Mouse (Mus musculus) large intestine, adult 2 months (tissue): ENCODE results near the gene Spata31d1c. TPM values are rescaled to one million over a fixed set of nuclear protein-coding genes. Genes with fewer than 3 reads are reported as not detected.

ENCODE experiments used
- DNase-seq: peaks from one replicate; pipeline ENCODE4 v3.0.0-alpha.2; 2012; ENCODE audit warnings: low read depth, low spot score
- WGBS: fragments of 180-500 bp; shearing (Covaris S2); methylation state at CpG from one replicate; pipeline ENCODE4 v1.1.7; 2018; 5-methylcytosine and 5-hydroxymethylcytosine counted together
- polyA plus RNA-seq: library from polyadenylated mRNA; depleted of rRNA; stranded (reverse); fragments of >200 nt; gene quantifications from 2 replicates; pipeline ENCODE4 v1.2.3, GENCODE M21; 2012; rRNA removed

Spata31d1c gene
- polyA plus RNA-seq = not detected in 2 replicates

- no peak for DNase-seq
Measured at GRCm38 (mm10) chr13:65032758-65033157, at the start of gene Spata31d1c. Gene Spata31d1c, plus strand, starts transcription at chr13:65033058.

- no peak for DNase-seq
Measured at GRCm38 (mm10) chr13:64988828-64989227, 44.0 kb upstream of the Spata31d1c start.

GRCm38 (mm10) chr13:65005414-65005813, 27.4 kb upstream of the Spata31d1c start:
- no peak for DNase-seq

GRCm38 (mm10) chr13:65006760-65007159, 26.1 kb upstream of the Spata31d1c start:
- WGBS = 90% methylated on average over 1 of the region's 1 CpGs
- no peak for DNase-seq

GRCm38 (mm10) chr13:65007971-65008370, 24.9 kb upstream of the Spata31d1c start:
- DNase-seq = no peak
- 44% methylated on average over 1 of the region's 1 CpGs for WGBS

- WGBS = 45% methylated on average over 4 of the region's 4 CpGs
- DNase-seq = no peak
Measured at GRCm38 (mm10) chr13:65011052-65011738, 21.7 kb upstream of the Spata31d1c start.

DNA sequence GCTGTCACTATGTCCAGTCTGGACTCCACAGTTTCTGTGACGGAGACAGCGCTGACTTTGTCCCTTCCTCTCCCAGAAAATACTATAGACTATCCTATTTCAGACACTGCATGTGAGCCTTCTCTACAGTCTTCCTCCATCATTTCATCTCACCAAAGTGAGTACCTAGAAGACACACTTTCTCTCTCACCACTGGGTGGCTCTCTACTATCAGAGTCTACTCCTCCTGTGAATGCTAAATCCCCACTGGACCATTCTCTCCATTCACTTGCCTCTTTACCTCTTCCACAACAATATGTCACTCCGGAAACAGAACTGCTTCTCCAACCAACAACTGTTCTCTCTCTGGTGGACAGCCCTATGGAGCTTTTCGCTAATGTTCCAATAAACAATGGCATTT, 2.2 kb downstream of the Spata31d1c start:
- no peak for DNase-seq
- WGBS = 66% methylated on average over 4 of the region's 4 CpGs

- WGBS = 84% methylated on average over 9 of the region's 9 CpGs
- no peak for DNase-seq
Measured at GRCm38 (mm10) chr13:65052660-65053059, 19.8 kb downstream of the Spata31d1c start, which contains the start of gene Prss47. Gene Prss47, minus strand, starts transcription at chr13:65052760.

DNA sequence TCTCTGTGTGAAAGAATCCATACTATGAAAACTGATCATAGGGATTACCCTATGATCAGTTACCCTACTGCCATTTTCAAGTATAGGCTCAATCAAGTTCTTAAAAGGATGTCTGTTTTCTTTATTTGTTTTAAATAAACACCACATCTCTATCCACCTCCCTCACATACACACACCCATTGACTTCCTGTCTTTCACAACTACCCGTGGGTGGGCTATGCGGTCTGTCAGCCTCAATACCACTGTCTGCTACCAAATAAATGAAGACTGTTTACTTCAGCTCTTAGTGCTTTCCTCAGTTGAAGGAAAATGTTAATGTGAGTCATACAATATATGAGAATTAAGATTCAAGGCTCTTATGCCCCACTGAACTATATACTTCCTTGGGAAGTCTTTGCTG, 37.1 kb downstream of the Spata31d1c start:
- WGBS = 80% methylated on average over 2 of the region's 2 CpGs
- DNase-seq = no peak

Other genes with a start within 250 kb of the Spata31d1c start
- 0.24 and 0.38 TPM in 2 replicates for gene Cntnap3, start 129.1 kb upstream of the Spata31d1c start, polyA plus RNA-seq
- gene Spata31, start 115.7 kb upstream of the Spata31d1c start, polyA plus RNA-seq = not detected in 2 replicates
- not detected in 2 replicates for gene Prss47, start 19.7 kb downstream of the Spata31d1c start, polyA plus RNA-seq
- gene Mfsd14b, start 79.9 kb downstream of the Spata31d1c start, polyA plus RNA-seq = 15.3 and 24.0 TPM in 2 replicates
- gene Olfr465-ps1, start 105.0 kb downstream of the Spata31d1c start, polyA plus RNA-seq = not detected in 2 replicates
- gene Olfr466, start 117.2 kb downstream of the Spata31d1c start, polyA plus RNA-seq = not detected in 2 replicates
- gene Nlrp4f, start 172.9 kb downstream of the Spata31d1c start, polyA plus RNA-seq = not detected in 2 replicates
- gene Gm10775, start 226.5 kb downstream of the Spata31d1c start, polyA plus RNA-seq = not detected in 2 replicates
- 7.7 and 10.2 TPM in 2 replicates for gene Zfp369, start 245.8 kb downstream of the Spata31d1c start, polyA plus RNA-seq